8 mouse cellular contexts compared by ENCODE assay signal in the genomic region with DNA sequence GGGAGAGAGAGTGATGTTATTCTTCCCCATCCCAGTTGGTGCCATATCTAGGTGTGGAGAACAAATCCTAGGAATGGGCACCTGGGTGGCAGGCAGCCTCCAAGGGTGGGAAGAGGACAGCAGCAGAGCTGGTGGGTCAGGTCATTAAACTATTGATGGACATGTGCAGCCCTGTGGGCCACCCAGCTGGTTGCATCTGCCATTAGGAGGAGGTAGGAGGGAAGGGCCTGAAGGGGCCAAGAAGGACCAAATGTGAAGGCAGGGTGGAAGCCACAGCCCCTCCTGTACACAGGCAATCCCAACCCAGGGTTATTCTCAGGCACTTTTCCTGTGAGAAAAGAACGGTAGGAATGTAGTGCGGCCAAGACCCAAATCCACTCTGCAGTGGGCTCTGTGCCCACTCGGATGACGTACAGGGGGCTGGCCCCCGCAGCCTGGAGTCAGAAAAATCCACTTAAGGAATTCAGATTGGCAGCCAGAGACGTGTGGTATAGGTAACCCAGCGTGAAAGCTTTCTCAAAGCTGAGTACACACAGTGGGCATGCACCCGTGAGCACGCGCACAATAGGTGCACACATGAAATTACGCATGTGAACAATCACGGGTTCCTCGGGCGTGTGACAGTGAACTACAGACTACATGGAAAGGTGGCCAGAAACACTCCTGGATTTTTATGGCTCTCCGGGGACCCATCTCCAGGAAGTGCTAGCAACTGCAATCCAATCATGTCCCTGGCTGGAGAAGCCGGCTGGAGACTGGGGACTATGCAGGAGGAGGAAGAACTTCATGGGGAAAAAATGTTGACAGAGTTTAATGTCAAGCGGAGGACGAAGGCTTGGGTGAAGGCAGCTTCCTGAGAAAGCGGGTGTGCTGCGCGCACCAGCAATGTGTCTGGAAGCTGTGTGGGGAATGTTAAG.
A peak's percentile ranks its signal among the peaks of the same experiment; 100 is the strongest.
DNase-seq lines count a peak whose midpoint lies in the region; ATAC-seq and TF ChIP-seq lines count a peak whose summit lies in the region.

No protein-coding gene starts in this region.

- no peak for DNase-seq in embryonic facial prominence, embryonic 10.5 days (ENCODE audit: low spot score)
- DNase-seq in limb, embryonic 10.5 days (ENCODE audit: low spot score) = no peak
- no peak for DNase-seq in thymus, adult 18-20 months
- DNase-seq in layer of hippocampus, postnatal 36 days = no peak

- H3K4me1 ChIP-seq in embryonic facial prominence, embryonic 12.5 days = peaks cover 43% of the 10 kb centered on the region
- H3K4me1 ChIP-seq in embryonic facial prominence, embryonic 10.5 days = peaks cover 72% of the 10 kb centered on the region
- peaks cover 73% of the 10 kb centered on the region for H3K4me1 ChIP-seq in heart, embryonic 15.5 days (replicated peaks)
- peaks cover 81% of the 10 kb centered on the region for H3K4me1 ChIP-seq in limb, embryonic 10.5 days
- H3K4me1 ChIP-seq in midbrain, embryonic 15.5 days = peaks cover 2% of the 10 kb centered on the region; the same call in 1 of the 2 replicates

- H3K36me3 ChIP-seq in embryonic facial prominence, embryonic 12.5 days = 0 out of 2 replicates have a peak, but pooled peaks cover 3% of the 10 kb centered on the region
- peaks cover 5% of the 10 kb centered on the region; the same call in 1 of the 2 replicates for H3K36me3 ChIP-seq in embryonic facial prominence, embryonic 10.5 days (replicated peaks)
- H3K36me3 ChIP-seq in heart, embryonic 15.5 days = no peaks in the 10 kb centered on the region
- peaks cover 5% of the 10 kb centered on the region; the same call in 1 of the 2 replicates for H3K36me3 ChIP-seq in limb, embryonic 10.5 days
- no peaks in the 10 kb centered on the region for H3K36me3 ChIP-seq in myocyte (ENCODE audit: control insufficient read depth, insufficient read depth)
- H3K36me3 ChIP-seq in midbrain, embryonic 15.5 days (replicated peaks) = no peaks in the 10 kb centered on the region

- H3K79me2 ChIP-seq in myocyte (ENCODE audit: control insufficient read depth, insufficient read depth) = peaks cover 3% of the 10 kb centered on the region

- H3K27me3 ChIP-seq in embryonic facial prominence, embryonic 12.5 days = no peaks in the 10 kb centered on the region
- no peaks in the 10 kb centered on the region for H3K27me3 ChIP-seq in embryonic facial prominence, embryonic 10.5 days (replicated peaks; ENCODE audit: low read depth, poor library complexity, severe bottlenecking)
- H3K27me3 ChIP-seq in heart, embryonic 15.5 days = no peaks in the 10 kb centered on the region
- no peaks in the 10 kb centered on the region for H3K27me3 ChIP-seq in limb, embryonic 10.5 days (ENCODE audit: low read depth, poor library complexity, severe bottlenecking)
- H3K27me3 ChIP-seq in myocyte (ENCODE audit: control insufficient read depth, insufficient read depth, insufficient read length) = no peaks in the 10 kb centered on the region
- H3K27me3 ChIP-seq in midbrain, embryonic 15.5 days (replicated peaks) = no peaks in the 10 kb centered on the region

- 0 out of 2 replicates have a peak overlapping the region, but pooled peaks have one; percentile 0 for H3K27ac ChIP-seq in embryonic facial prominence, embryonic 12.5 days
- H3K27ac ChIP-seq in embryonic facial prominence, embryonic 10.5 days (replicated peaks) = no peak overlapping the region; the same call in 1 of the 2 replicates
- H3K27ac ChIP-seq in heart, embryonic 15.5 days = peak overlapping the region; percentile 71
- H3K27ac ChIP-seq in limb, embryonic 10.5 days = peak overlapping the region; percentile 69
- H3K27ac ChIP-seq in midbrain, embryonic 15.5 days = no peak overlapping the region

- WGBS in embryonic facial prominence, embryonic 12.5 days = 79% methylated on average over 21 of the region's 21 CpGs
- WGBS in embryonic facial prominence, embryonic 10.5 days = 89% methylated on average over 21 of the region's 21 CpGs
- 54% methylated on average over 21 of the region's 21 CpGs for WGBS in heart, embryonic 15.5 days
- 82% methylated on average over 21 of the region's 21 CpGs for WGBS in limb, embryonic 10.5 days
- WGBS in midbrain, embryonic 15.5 days = 87% methylated on average over 21 of the region's 21 CpGs

- no peak overlapping the region for H3K9ac ChIP-seq in embryonic facial prominence, embryonic 12.5 days
- H3K9ac ChIP-seq in heart, embryonic 15.5 days = no peak overlapping the region
- H3K9ac ChIP-seq in midbrain, embryonic 15.5 days = no peak overlapping the region

- no peak overlapping the region for H3K4me2 ChIP-seq in embryonic facial prominence, embryonic 12.5 days (replicated peaks)
- no peak overlapping the region for H3K4me2 ChIP-seq in heart, embryonic 15.5 days
- H3K4me2 ChIP-seq in myocyte (ENCODE audit: low read depth) = peak overlapping the region; percentile 49
- no peak overlapping the region for H3K4me2 ChIP-seq in midbrain, embryonic 15.5 days

- no peaks in the 10 kb centered on the region for H3K9me3 ChIP-seq in embryonic facial prominence, embryonic 12.5 days
- no peaks in the 10 kb centered on the region for H3K9me3 ChIP-seq in embryonic facial prominence, embryonic 10.5 days
- H3K9me3 ChIP-seq in heart, embryonic 15.5 days (replicated peaks) = no peaks in the 10 kb centered on the region
- H3K9me3 ChIP-seq in limb, embryonic 10.5 days (replicated peaks) = no peaks in the 10 kb centered on the region
- no peaks in the 10 kb centered on the region for H3K9me3 ChIP-seq in midbrain, embryonic 15.5 days

- TF ChIP-seq POLR2A in myocyte (IDR thresholded peaks at IDR 0.05; ENCODE audit: insufficient read length, low read depth) = no peak

- no peak overlapping the region for H3K4me3 ChIP-seq in embryonic facial prominence, embryonic 12.5 days
- no peak overlapping the region for H3K4me3 ChIP-seq in embryonic facial prominence, embryonic 10.5 days
- no peak overlapping the region for H3K4me3 ChIP-seq in heart, embryonic 15.5 days
- H3K4me3 ChIP-seq in limb, embryonic 10.5 days = no peak overlapping the region
- H3K4me3 ChIP-seq in myocyte = no peak overlapping the region
- H3K4me3 ChIP-seq in midbrain, embryonic 15.5 days = no peak overlapping the region

- ATAC-seq in embryonic facial prominence, embryonic 12.5 days (ENCODE audit: insufficient number of reproducible peaks, insufficient read depth, low FRiP score, low TSS enrichment) = no peak
- ATAC-seq in heart, embryonic 15.5 days (replicated peaks; ENCODE audit: insufficient number of reproducible peaks, insufficient read depth, low FRiP score, low read depth) = peak; percentile 40; the same call in 1 of the 2 replicates
- ATAC-seq in midbrain, embryonic 15.5 days (replicated peaks) = no peak

- no peak overlapping the region for H3ac ChIP-seq in myocyte (ENCODE audit: control insufficient read depth, insufficient read length)

TF ChIP-seq in myocyte, 11 proteins besides CTCF, POLR2A, EP300 and RAD21:
- no peak for TF ChIP-seq MAX (IDR thresholded peaks at IDR 0.05; ENCODE audit: low read depth)
- TF ChIP-seq CEBPB (IDR thresholded peaks at IDR 0.05; ENCODE audit: insufficient read depth, poor library complexity, severe bottlenecking) = no peak
- no peak for TF ChIP-seq USF1 (IDR thresholded peaks at IDR 0.05; ENCODE audit: low read depth)
- peak; percentile 40 for TF ChIP-seq TCF12 (IDR thresholded peaks at IDR 0.05; ENCODE audit: insufficient read depth, poor library complexity, severe bottlenecking)
- no peak for TF ChIP-seq TCF3 (IDR thresholded peaks at IDR 0.05; ENCODE audit: insufficient read length, low read depth)
- TF ChIP-seq SRF (IDR thresholded peaks at IDR 0.05; ENCODE audit: control insufficient read depth, insufficient read length, low read depth) = no peak
- no peak for TF ChIP-seq REST (IDR thresholded peaks at IDR 0.05; ENCODE audit: insufficient read depth, insufficient read length)
- peak in 2 of 3 experiments; percentile 16 to 76 for TF ChIP-seq MYOG (IDR thresholded peaks at IDR 0.05; ENCODE audit: control insufficient read depth in 1 of 3, insufficient read depth in 1 of 3, insufficient read length in 2 of 3, low read depth in 2 of 3)
- TF ChIP-seq MYOD1 (IDR thresholded peaks at IDR 0.05; ENCODE audit: control insufficient read depth in 1 of 3, insufficient read length in 2 of 3, low read depth in 2 of 3) = peak in 2 of 3 experiments; percentile 36 to 70

Comparison
In these comparisons a context has a peak if more than half of its experiments do, and no peak if none do; other contexts are left out.
1. H3K27ac ChIP-seq: peak in embryonic facial prominence, embryonic 12.5 days (single experiment), heart, embryonic 15.5 days (single experiment) and limb, embryonic 10.5 days (single experiment); none in embryonic facial prominence, embryonic 10.5 days (single experiment) and midbrain, embryonic 15.5 days (single experiment).